18 mouse cellular contexts compared by ENCODE assay signal in the genomic region with DNA sequence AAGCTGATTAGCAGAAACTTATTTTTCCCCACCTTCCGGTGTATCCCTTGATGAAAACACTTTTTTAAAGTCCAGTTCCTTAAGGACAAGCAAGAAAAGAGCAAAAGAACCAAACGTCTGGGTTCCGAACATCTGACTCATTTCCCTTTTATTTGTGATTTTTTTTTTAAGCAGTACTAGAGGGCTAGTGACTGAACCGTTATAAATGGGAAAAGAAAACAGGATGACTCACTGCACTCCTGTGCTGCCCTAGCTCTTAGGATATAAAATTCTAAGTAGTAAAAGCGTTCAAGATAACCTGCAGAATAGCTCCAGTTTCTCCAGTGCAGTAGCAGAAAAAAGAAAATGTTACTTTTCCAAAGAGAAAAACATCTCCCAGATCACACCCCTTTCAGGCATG. TPM values are rescaled to one million over a fixed set of nuclear protein-coding genes. Genes with fewer than 3 reads are reported as not detected.
"Had no signal": no experiment of that assay in that cellular context is flagged by ENCODE, and none has a peak within 500 bp of the region (broad histone marks: within the 10 kb centered on the region; RNA-seq: fewer than 3 reads in every experiment).

No protein-coding gene starts in this region.

- H3K27me3 ChIP-seq: liver, embryonic 13.5 days; midbrain, embryonic 12.5 days; midbrain, embryonic 15.5 days; neural tube, embryonic 12.5 days; stomach, embryonic 15.5 days had no signal

- H3K4me2 ChIP-seq: liver, embryonic 13.5 days; midbrain, embryonic 12.5 days; midbrain, embryonic 15.5 days; neural tube, embryonic 12.5 days; stomach, embryonic 15.5 days had no signal

- H3K9me3 ChIP-seq: liver, embryonic 13.5 days; midbrain, embryonic 12.5 days; midbrain, embryonic 15.5 days; neural tube, embryonic 12.5 days; stomach, embryonic 15.5 days had no signal

- DNase-seq: kidney, adult 2 months; kidney, postnatal 14 days; kidney, postnatal 4 days; liver, embryonic 13.5 days; lung, adult 2 months; right cerebral cortex, adult 18-20 months; right cerebral cortex, postnatal 14 days; spleen, adult 18-20 months; thymus, adult 18-20 months; thymus, postnatal 36 days had no signal

- H3K4me3 ChIP-seq: liver, embryonic 13.5 days; midbrain, embryonic 12.5 days; midbrain, embryonic 15.5 days; neural tube, embryonic 12.5 days; stomach, embryonic 15.5 days had no signal

- H3K36me3 ChIP-seq: liver, embryonic 13.5 days; midbrain, embryonic 12.5 days; midbrain, embryonic 15.5 days; neural tube, embryonic 12.5 days; stomach, embryonic 15.5 days had no signal

- H3K9ac ChIP-seq: liver, embryonic 13.5 days; midbrain, embryonic 12.5 days; midbrain, embryonic 15.5 days; neural tube, embryonic 12.5 days; stomach, embryonic 15.5 days had no signal

- ATAC-seq: midbrain, embryonic 15.5 days had no signal

- H3K4me1 ChIP-seq: liver, embryonic 13.5 days; midbrain, embryonic 12.5 days; midbrain, embryonic 15.5 days; neural tube, embryonic 12.5 days; stomach, embryonic 15.5 days had no signal

- H3K27ac ChIP-seq: liver, embryonic 13.5 days; macrophage; midbrain, embryonic 12.5 days; midbrain, embryonic 15.5 days; neural tube, embryonic 12.5 days; stomach, embryonic 15.5 days had no signal

RNA-seq across cellular contexts. Expression of gene Tnfsf11, which starts 55.3 kb away (rescaled TPM):
- total RNA-seq: layer of hippocampus, adult 18-20 months had no signal
- polyA plus RNA-seq: limb, embryonic 11.5 days; liver, adult 2 months; macrophage; neural tube, embryonic 12.5 days had no signal
